Mouse (Mus musculus) intestine, embryonic 15.5 days (tissue): ENCODE measurements around the gene Cflar. TPM values are rescaled to one million over a fixed set of nuclear protein-coding genes. Genes with fewer than 3 reads are reported as not detected.
"Not testable (repeated sequence)": the region's sequence is repeated elsewhere in the genome, so short reads cannot be mapped to it uniquely, and the experiment has no call there.

Experiments
- ATAC-seq: fragments of 200-750 bp; cut with Nextera tagmentation; 2 replicates; pipeline ENCODE4 v1.8.0; 2017; ENCODE audit warnings: moderate TSS enrichment, moderate library complexity
- H3K27ac ChIP-seq: fragments of 300-500 bp; sonication (generic); 2 replicates; pipeline ENCODE4 v1.5.1; 2015; ENCODE audit warnings: mild to moderate bottlenecking, inconsistent platforms
- H3K27me3 ChIP-seq: fragments of 300-500 bp; sonication (generic); replicated peaks from 2 replicates; pipeline ENCODE4 v1.6.1; 2015; ENCODE audit warnings: inconsistent platforms
- H3K36me3 ChIP-seq: fragments of 300-500 bp; sonication (generic); 2 replicates; pipeline ENCODE4 v1.6.1; 2015; ENCODE audit warnings: inconsistent platforms
- H3K4me1 ChIP-seq: fragments of 300-500 bp; sonication (generic); replicated peaks from 2 replicates; pipeline ENCODE4 v1.6.1; 2015; ENCODE audit warnings: inconsistent platforms
- H3K4me2 ChIP-seq: fragments of 300-500 bp; sonication (generic); replicated peaks from 2 replicates; pipeline ENCODE4 v1.6.1; 2015; ENCODE audit warnings: mild to moderate bottlenecking, inconsistent platforms
- H3K4me3 ChIP-seq: fragments of 300-500 bp; sonication (generic); replicated peaks from 2 replicates; pipeline ENCODE4 v1.5.1; 2015; ENCODE audit warnings: inconsistent platforms
- H3K9ac ChIP-seq: fragments of 300-500 bp; sonication (generic); 2 replicates; pipeline ENCODE4 v1.6.1; 2015; ENCODE audit warnings: inconsistent platforms
- H3K9me3 ChIP-seq: fragments of 300-500 bp; sonication (generic); 2 replicates; pipeline ENCODE4 v1.6.1; 2016; ENCODE audit warnings: inconsistent platforms
- WGBS: fragments of 180-500 bp; shearing (Covaris S2); methylation state at CpG from one replicate; pipeline ENCODE4 v1.1.7; 2015; 5-methylcytosine and 5-hydroxymethylcytosine counted together
- polyA plus RNA-seq: library from polyadenylated mRNA; unstranded; fragments of >200 nt; fragmentation: Nextera tagmentation; extraction: Ambion mirVana; gene quantifications from 2 replicates; pipeline ENCODE4 v1.2.1, GENCODE M21; 2015

Cflar gene
- polyA plus RNA-seq, 1 experiment from 2014 or later: 29.2 TPM

DNA sequence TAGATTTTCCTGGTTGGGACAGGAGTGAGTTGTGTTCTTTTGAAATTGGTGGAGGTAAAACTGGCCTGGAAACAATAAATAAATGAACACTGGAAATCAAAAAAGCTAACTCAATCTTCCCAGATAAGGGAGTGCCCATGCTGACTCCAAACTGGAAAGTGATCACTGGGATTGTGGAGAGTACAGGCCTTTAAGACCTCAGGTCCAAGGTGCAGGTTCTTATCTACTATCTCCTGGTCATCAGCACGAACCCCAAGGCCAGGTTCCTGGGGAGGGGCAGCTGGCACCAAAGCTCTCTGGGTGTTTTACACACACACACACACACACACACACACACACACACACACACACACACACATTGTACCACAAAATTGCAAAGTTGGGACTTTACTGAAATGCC, 19.6 kb upstream of the Cflar start:
- not testable (repeated sequence) for H3K9ac ChIP-seq, H3K27me3 ChIP-seq, H3K27ac ChIP-seq, H3K36me3 ChIP-seq, H3K4me3 ChIP-seq, H3K4me2 ChIP-seq, H3K4me1 ChIP-seq, H3K9me3 ChIP-seq
- WGBS: 70% methylated on average over 1 of the region's 1 CpGs
- peak; percentile 84 for ATAC-seq

DNA sequence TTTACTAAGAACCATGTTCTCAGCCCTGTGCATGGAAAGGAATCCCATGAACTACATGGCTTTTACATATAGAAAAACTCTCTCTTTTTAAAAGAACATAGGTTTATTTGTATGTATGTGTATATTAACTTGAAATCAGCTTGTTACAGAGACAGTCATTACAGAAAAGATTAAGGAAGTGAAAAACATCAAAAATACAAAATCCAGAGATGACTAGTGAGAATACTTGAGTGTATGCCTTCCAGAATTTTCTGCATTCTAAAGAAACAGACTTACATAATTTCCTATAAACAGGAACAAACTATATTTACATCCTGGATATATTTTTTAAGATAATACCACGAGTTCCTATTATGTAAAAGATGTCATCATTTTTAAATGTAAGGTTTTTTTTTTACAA, 17.6 kb upstream of the Cflar start:
- WGBS: 65% methylated on average over 1 of the region's 1 CpGs

DNA sequence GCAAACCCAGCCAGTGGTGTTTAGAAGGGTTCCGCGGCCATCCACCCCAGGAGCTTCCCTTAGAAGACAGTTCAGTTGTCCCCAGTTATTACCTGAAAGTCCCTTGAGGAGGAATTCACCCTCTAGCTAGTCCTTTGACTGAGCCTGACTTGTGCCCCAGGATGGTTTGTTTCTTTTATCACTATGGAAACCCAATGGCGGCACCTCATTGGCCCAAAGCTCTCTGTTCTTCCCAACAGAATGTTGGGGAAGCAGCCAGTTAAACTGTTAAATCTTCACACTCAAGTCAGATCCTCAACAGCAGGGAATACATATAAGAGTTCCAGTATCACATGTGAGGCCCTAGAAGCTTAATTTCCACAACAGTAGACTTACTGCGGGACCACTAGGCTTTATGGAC, 15.5 kb upstream of the Cflar start, which contains the start of gene Als2cr12:
Als2cr12 (minus strand) TSS at position 180 of the 400 bp plus-strand sequence.
- not testable (repeated sequence) for H3K36me3 ChIP-seq, H3K27ac ChIP-seq, H3K9ac ChIP-seq, H3K4me1 ChIP-seq, H3K4me3 ChIP-seq, ATAC-seq, H3K27me3 ChIP-seq, H3K4me2 ChIP-seq, H3K9me3 ChIP-seq
- 90% methylated on average over 4 of the region's 4 CpGs for WGBS

More for the DNA sequence above, 17.6 kb upstream of the Cflar start:
- Histone ChIP-seq H3K9ac (no peak overlapping the region), H3K4me2 (no peak overlapping the region), H3K36me3 (no peaks in the 10 kb centered on the region), H3K27ac (no peak overlapping the region), H3K9me3 (no peaks in the 10 kb centered on the region), H3K4me1 (no peaks in the 10 kb centered on the region), H3K27me3 (no peaks in the 10 kb centered on the region), H3K4me3 (no peak overlapping the region)
- ATAC-seq: no peak

GRCm38 (mm10) chr1:58697607-58698006, 13.7 kb upstream of the Cflar start:
- H3K4me2 ChIP-seq, H3K4me1 ChIP-seq, H3K9me3 ChIP-seq, H3K27ac ChIP-seq, H3K27me3 ChIP-seq, H3K9ac ChIP-seq, H3K4me3 ChIP-seq, H3K36me3 ChIP-seq: not testable (repeated sequence)
- WGBS: 44% methylated on average over 1 of the region's 1 CpGs
- ATAC-seq: peak; percentile 53; the same call in 1 of the 2 replicates

DNA sequence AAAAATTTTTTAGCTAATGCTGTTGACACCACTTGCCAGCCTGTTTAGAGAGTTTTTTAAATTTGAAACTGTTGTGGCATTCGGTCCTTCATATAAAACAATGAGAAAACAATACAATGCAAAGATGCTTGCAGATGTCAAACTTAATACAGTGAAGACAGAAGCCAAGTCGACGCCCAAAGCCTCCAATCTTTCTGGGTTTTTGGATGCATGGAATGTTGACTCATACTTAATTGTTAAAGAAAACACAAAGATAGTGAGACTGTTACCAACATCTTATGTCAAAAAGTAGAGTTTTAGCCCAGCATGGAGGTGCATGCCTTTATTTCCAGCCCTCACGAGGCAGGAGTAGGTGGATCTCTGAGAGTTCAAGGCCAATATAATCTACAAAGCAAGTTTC, 12.5 kb upstream of the Cflar start:
- Histone ChIP-seq H3K4me1 (no peaks in the 10 kb centered on the region), H3K27ac (no peak overlapping the region), H3K4me2 (no peak overlapping the region), H3K36me3 (no peaks in the 10 kb centered on the region), H3K27me3 (no peaks in the 10 kb centered on the region), H3K9me3 (no peaks in the 10 kb centered on the region), H3K4me3 (no peak overlapping the region), H3K9ac (no peak overlapping the region)
- ATAC-seq: no peak
- WGBS: 84% methylated on average over 4 of the region's 4 CpGs

- WGBS: 49% methylated on average over 3 of the region's 3 CpGs
- no peaks in the 10 kb centered on the region for H3K9me3 ChIP-seq
- no peak overlapping the region for H3K9ac ChIP-seq
- H3K4me2 ChIP-seq: no peak overlapping the region
- ATAC-seq: 0 out of 2 replicates have a peak, but pooled peaks have one; percentile 28
- H3K27me3 ChIP-seq: no peaks in the 10 kb centered on the region
- H3K27ac ChIP-seq: no peak overlapping the region
- H3K36me3 ChIP-seq: no peaks in the 10 kb centered on the region
- no peak overlapping the region for H3K4me3 ChIP-seq
- no peaks in the 10 kb centered on the region for H3K4me1 ChIP-seq
Measured at GRCm38 (mm10) chr1:58699988-58700387, 11.3 kb upstream of the Cflar start.

DNA sequence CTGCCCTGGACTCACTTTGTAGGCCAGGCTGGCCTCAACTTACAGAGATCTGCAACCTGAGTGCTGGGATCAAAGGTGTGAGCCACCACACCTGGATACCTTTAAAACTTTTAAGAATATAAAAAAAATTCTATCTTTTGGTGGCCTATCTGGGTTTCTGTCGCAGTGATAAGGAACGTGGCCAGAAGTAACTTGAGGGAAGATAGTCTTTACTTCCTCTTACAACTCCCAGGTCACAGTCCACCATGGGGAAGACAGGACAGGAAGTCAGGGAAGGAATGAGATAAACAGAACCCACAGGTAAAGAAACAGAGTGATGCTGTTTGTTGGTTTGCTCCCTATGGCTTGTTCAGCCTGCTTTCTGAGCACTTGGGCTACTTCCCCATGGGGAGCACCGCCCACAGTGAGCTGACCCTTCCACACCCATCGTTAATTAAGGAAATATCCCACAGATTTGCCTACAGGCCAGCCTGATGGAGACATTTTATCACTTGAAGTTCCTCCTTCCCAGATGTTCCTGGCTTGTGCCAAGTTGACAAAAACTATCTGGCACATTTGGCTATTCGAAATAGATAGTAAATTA, 10.6 kb upstream of the Cflar start:
- not testable (repeated sequence) for H3K4me2 ChIP-seq, H3K9ac ChIP-seq, H3K27ac ChIP-seq, H3K4me3 ChIP-seq, H3K27me3 ChIP-seq, H3K9me3 ChIP-seq, H3K4me1 ChIP-seq, H3K36me3 ChIP-seq
- peak; percentile 45 for ATAC-seq
- 76% methylated on average over 5 of the region's 5 CpGs for WGBS

GRCm38 (mm10) chr1:58710043-58710442, 1.3 kb upstream of the Cflar start:
- not testable (repeated sequence) for H3K27ac ChIP-seq, H3K36me3 ChIP-seq, H3K9me3 ChIP-seq, H3K4me3 ChIP-seq, ATAC-seq, H3K9ac ChIP-seq, H3K4me1 ChIP-seq, H3K27me3 ChIP-seq, H3K4me2 ChIP-seq
- WGBS: 100% methylated on average over 1 of the region's 1 CpGs

- no peaks in the 10 kb centered on the region for H3K36me3 ChIP-seq
- 0 out of 2 replicates have a peak, but pooled peaks have one; percentile 13 for ATAC-seq
- peak overlapping the region; percentile 58 for H3K4me2 ChIP-seq
- H3K4me1 ChIP-seq: peaks cover 4% of the 10 kb centered on the region; the same call in 1 of the 2 replicates
- H3K9me3 ChIP-seq: no peaks in the 10 kb centered on the region
- WGBS: 36% methylated on average over 10 of the region's 10 CpGs
- peak overlapping the region; percentile 52 for H3K4me3 ChIP-seq
- H3K27ac ChIP-seq: peak overlapping the region; percentile 99
- peak overlapping the region; percentile 75 for H3K9ac ChIP-seq
- H3K27me3 ChIP-seq: no peaks in the 10 kb centered on the region
Measured at GRCm38 (mm10) chr1:58710711-58711364, 470 bp upstream of the Cflar start.

- Histone ChIP-seq H3K9me3 (no peaks in the 10 kb centered on the region), H3K4me3 (peak overlapping the region; percentile 69), H3K27me3 (no peaks in the 10 kb centered on the region), H3K4me1 (peaks cover 9% of the 10 kb centered on the region; the same call in 1 of the 2 replicates), H3K27ac (peak overlapping the region; percentile 99), H3K4me2 (peak overlapping the region; percentile 58), H3K9ac (peak overlapping the region; percentile 80), H3K36me3 (no peaks in the 10 kb centered on the region)
- ATAC-seq: peak; percentile 84
- 6% methylated on average over 17 of the region's 17 CpGs for WGBS
Measured at GRCm38 (mm10) chr1:58712076-58713061, 1.1 kb downstream of the Cflar start.

GRCm38 (mm10) chr1:58713081-58713892, 2.0 kb downstream of the Cflar start:
- peak overlapping the region; percentile 58 for H3K4me2 ChIP-seq
- 4% methylated on average over 31 of the region's 31 CpGs for WGBS
- H3K9ac ChIP-seq: peak overlapping the region; percentile 80
- ATAC-seq: peak; percentile 45
- peak overlapping the region; percentile 69 for H3K4me3 ChIP-seq
- peaks cover 9% of the 10 kb centered on the region; the same call in 1 of the 2 replicates for H3K4me1 ChIP-seq
- H3K27me3 ChIP-seq: no peaks in the 10 kb centered on the region
- no peaks in the 10 kb centered on the region for H3K36me3 ChIP-seq
- H3K9me3 ChIP-seq: no peaks in the 10 kb centered on the region
- peak overlapping the region; percentile 95 for H3K27ac ChIP-seq
